Comparison of ENCODE assay signal across 9 mouse cellular contexts in the genomic region with DNA sequence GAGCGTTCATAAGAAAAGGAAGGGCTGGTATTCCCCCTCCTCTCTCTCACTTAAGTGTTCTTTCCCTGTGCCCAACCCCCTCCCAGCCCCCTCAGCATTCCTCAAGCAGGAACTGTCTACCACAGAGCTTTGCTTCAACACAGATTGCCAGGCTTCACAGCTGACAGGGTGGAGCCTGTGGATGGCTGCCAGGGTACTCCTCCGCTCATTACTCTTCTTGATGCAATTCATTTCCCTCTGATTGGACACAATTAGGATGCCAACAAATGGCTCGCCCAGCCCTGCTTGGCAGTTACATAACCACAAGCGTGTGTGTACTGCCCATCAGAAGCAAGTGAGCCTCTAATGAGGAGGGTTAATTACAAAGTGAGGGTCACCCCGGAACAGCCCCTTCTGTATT.
DNase-seq lines count a peak whose midpoint lies in the region; ATAC-seq and TF ChIP-seq lines count a peak whose summit lies in the region.
"Had no signal": no experiment of that assay in that cellular context is flagged by ENCODE, and none has a peak within 500 bp of the region (broad histone marks: within the 10 kb centered on the region; RNA-seq: fewer than 3 reads in every experiment).

No protein-coding gene starts in this region.

- H3K9me3 ChIP-seq in kidney, embryonic 15.5 days (replicated peaks) = 0 out of 2 replicates have a peak, but pooled peaks cover 3% of the 10 kb centered on the region

- no peak for ATAC-seq in kidney, embryonic 15.5 days (replicated peaks; ENCODE audit: low FRiP score)
- ATAC-seq in cerebellum, adult (ENCODE audit: insufficient number of reproducible peaks, low FRiP score, low TSS enrichment) = peak; percentile 94
- ATAC-seq in activated CD4-positive, CD25-positive, alpha-beta regulatory T cell, adult 4 months = no peak

- no peak overlapping the region for H3K27ac ChIP-seq in kidney, embryonic 15.5 days
- H3K27ac ChIP-seq: macrophage had no signal

- H3K36me3 ChIP-seq in kidney, embryonic 15.5 days = no peaks in the 10 kb centered on the region
- no peaks in the 10 kb centered on the region for H3K36me3 ChIP-seq in myocyte (ENCODE audit: control insufficient read depth, insufficient read depth)

- peak; percentile 9 for DNase-seq in kidney, postnatal 14 days
- DNase-seq in gastrocnemius, adult 18-20 months (ENCODE audit: low spot score) = peak; percentile 9
- peak; percentile 90 for DNase-seq in layer of hippocampus, postnatal 10 days (ENCODE audit: low spot score in 2 of 2)
- no peak for DNase-seq in thymus, postnatal 36 days

- no peaks in the 10 kb centered on the region for H3K27me3 ChIP-seq in kidney, embryonic 15.5 days
- H3K27me3 ChIP-seq in myocyte (ENCODE audit: control insufficient read depth, insufficient read depth, insufficient read length) = no peaks in the 10 kb centered on the region

- no peaks in the 10 kb centered on the region for H3K79me2 ChIP-seq in myocyte (ENCODE audit: control insufficient read depth, insufficient read depth)

- no peak overlapping the region for H3K9ac ChIP-seq in kidney, embryonic 15.5 days

- 0 out of 2 replicates have a peak, but pooled peaks cover 2% of the 10 kb centered on the region for H3K4me1 ChIP-seq in kidney, embryonic 15.5 days

- 60% methylated on average over 5 of the region's 5 CpGs for WGBS in kidney, embryonic 15.5 days

- no peak overlapping the region for H3K4me2 ChIP-seq in kidney, embryonic 15.5 days
- H3K4me2 ChIP-seq in myocyte (ENCODE audit: low read depth) = peak overlapping the region; percentile 42

- no peak overlapping the region for H3K4me3 ChIP-seq in kidney, embryonic 15.5 days (replicated peaks)
- H3K4me3 ChIP-seq in myocyte = no peak overlapping the region

- no peak overlapping the region for H3ac ChIP-seq in myocyte (ENCODE audit: control insufficient read depth, insufficient read length)

- TF ChIP-seq POLR2A in myocyte (IDR thresholded peaks at IDR 0.05; ENCODE audit: insufficient read length, low read depth) = no peak

TF ChIP-seq in myocyte, 11 proteins besides CTCF, POLR2A, EP300 and RAD21:
- no peak for TF ChIP-seq USF1 (IDR thresholded peaks at IDR 0.05; ENCODE audit: low read depth)
- TF ChIP-seq REST (IDR thresholded peaks at IDR 0.05; ENCODE audit: insufficient read depth, insufficient read length) = no peak
- TF ChIP-seq MYOG (IDR thresholded peaks at IDR 0.05; ENCODE audit: control insufficient read depth in 1 of 3, insufficient read depth in 1 of 3, insufficient read length in 2 of 3, low read depth in 2 of 3) = peak in 2 of 3 experiments; percentile 42 to 78
- TF ChIP-seq MAX (IDR thresholded peaks at IDR 0.05; ENCODE audit: low read depth) = no peak
- peak in 2 of 3 experiments; percentile 52 to 70 for TF ChIP-seq MYOD1 (IDR thresholded peaks at IDR 0.05; ENCODE audit: control insufficient read depth in 1 of 3, insufficient read length in 2 of 3, low read depth in 2 of 3)
- TF ChIP-seq CEBPB (IDR thresholded peaks at IDR 0.05; ENCODE audit: insufficient read depth, poor library complexity, severe bottlenecking) = no peak; the same call in 1 of the 2 replicates
- TF ChIP-seq SRF (IDR thresholded peaks at IDR 0.05; ENCODE audit: control insufficient read depth, insufficient read length, low read depth) = no peak
- no peak for TF ChIP-seq E2F4 (IDR thresholded peaks at IDR 0.05; ENCODE audit: insufficient read depth)
- TF ChIP-seq TCF12 (IDR thresholded peaks at IDR 0.05; ENCODE audit: insufficient read depth, poor library complexity, severe bottlenecking) = no peak
TF ChIP-seq in myocyte: peak in this region for 2.

Comparison
In these comparisons a context has a peak if more than half of its experiments do, and no peak if none do; other contexts are left out.
1. DNase-seq: peak in kidney, postnatal 14 days (single experiment), gastrocnemius, adult 18-20 months (single experiment) and layer of hippocampus, postnatal 10 days (2 of 2); none in thymus, postnatal 36 days (0 of 2).